Mouse (Mus musculus): ENCODE measurements around the gene Gm45799.

- TF ChIP-seq CTCF (IDR thresholded peaks at IDR 0.05; ENCODE audit: extremely low read depth, insufficient read length, insufficient replicate concordance, low read depth, low read length) (no peak), POLR2A (IDR thresholded peaks at IDR 0.05; ENCODE audit: low read depth, low read length) (no peak)
Observed at GRCm38 (mm10) chr7:105628633-105629032, 11.7 kb upstream of the Gm45799 start.

All from small intestine, adult 2 months (tissue).